Mouse (Mus musculus): ENCODE measurements around the gene Krtap22-2.
"Not testable (repeated sequence)": the region's sequence is repeated elsewhere in the genome, so short reads cannot be mapped to it uniquely, and the experiment has no call there.

Gene Krtap22-2

GRCm38 (mm10) chr16:89010659-89011058 is at the start of gene Krtap22-2:
Gene Krtap22-2, minus strand, starts transcription at chr16:89010759.
- no peak for DNase-seq (ENCODE audit: low read depth)

- DNase-seq (ENCODE audit: low read depth) = no peak
Measured at GRCm38 (mm10) chr16:89047783-89048182, 37.2 kb upstream of the Krtap22-2 start, which contains the start of gene Krtap6-5. Gene Krtap6-5, minus strand, starts transcription at chr16:89047883.

DNA sequence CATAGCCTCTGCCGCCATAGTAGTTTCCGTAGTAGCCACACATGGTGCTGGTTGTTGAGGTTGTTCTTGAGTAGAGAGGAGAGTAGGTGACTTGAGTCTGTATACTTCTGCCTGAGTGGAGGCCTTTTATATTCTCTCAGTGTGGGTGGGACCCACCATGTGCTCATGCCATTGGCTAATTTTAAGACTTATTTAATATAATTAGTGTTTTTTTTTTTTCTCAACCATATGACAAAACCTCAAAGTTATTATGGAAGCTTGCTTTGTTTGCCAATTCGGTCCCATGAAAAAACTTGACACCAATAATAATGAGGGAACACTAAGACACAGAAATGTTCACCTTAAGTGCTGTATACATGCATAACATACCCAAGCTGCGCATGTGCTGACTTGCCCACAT is 30.8 kb upstream of the Krtap22-2 start, which contains the start of gene Gm10228:
Gm10228 (minus strand) TSS at position 101 of the 400 bp plus-strand sequence.
- not testable (repeated sequence) for DNase-seq (ENCODE audit: low read depth)

DNA sequence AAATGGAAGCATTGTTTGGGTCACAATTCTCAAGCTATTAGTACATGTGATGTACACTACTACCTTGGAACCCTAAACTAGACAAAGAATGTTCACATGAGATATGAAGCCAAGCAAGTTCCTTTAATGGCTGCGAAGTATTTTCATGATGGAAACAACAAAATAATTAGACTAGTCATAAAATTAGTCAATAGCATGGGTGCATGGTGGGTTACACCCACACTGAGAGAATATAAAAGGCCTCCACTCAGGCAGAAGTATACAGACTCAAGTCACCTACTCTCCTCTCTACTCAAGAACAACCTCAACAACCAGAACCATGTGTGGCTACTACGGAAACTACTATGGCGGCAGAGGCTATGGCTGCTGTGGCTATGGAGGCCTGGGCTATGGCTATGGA is 20.8 kb upstream of the Krtap22-2 start, which contains the start of gene Krtap6-1:
Krtap6-1 (plus strand) TSS at position 301 of the 400 bp plus-strand sequence.
- not testable (repeated sequence) for DNase-seq (ENCODE audit: low read depth)

GRCm38 (mm10) chr16:89014984-89015383 is 4.4 kb upstream of the Krtap22-2 start, which contains the start of gene Gm10229:
Gene Gm10229, plus strand, starts transcription at chr16:89015284.
- DNase-seq (ENCODE audit: low read depth) = not testable (repeated sequence)

GRCm38 (mm10) chr16:89013973-89014372 is 3.4 kb upstream of the Krtap22-2 start:
- no peak for DNase-seq (ENCODE audit: low read depth)

DNA sequence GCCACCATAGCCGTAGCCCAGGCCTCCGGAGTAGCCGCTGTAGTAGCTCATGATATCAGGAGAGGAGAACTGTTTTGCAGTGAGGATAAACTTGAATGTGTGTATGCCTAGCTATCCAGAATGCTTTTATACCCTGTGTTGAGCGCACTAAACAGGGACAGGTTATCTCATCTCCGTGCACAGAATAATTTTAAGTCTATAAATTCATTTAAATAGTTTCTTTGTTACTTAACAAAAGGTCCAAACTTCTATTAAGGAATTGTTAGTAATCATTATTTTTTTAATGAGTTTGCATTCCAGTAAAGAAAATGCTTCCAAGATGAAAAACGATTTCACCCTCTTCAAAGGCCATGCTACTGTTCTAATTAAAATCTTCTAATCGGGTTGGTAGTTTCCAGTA is 47.8 kb downstream of the Krtap22-2 start, which contains the start of gene Krtap16-3:
Krtap16-3 (minus strand) TSS at position 101 of the 400 bp plus-strand sequence.
- no peak for DNase-seq (ENCODE audit: low read depth)

All from c-Kit-positive CD71-positive TER-119-negative erythroid progenitor cells, embryonic 14.5 days (primary cell).